Mouse (Mus musculus) heart, embryonic 12.5 days (tissue): ENCODE results near the gene Lzts2. TPM values are rescaled to one million over a fixed set of nuclear protein-coding genes. Genes with fewer than 3 reads are reported as not detected.

Experiments used
- ATAC-seq: fragments of 200-750 bp; cut with Nextera tagmentation; 2 replicates; pipeline ENCODE4 v1.8.0; 2017; ENCODE audit warnings: moderate TSS enrichment, moderate library complexity; ENCODE audit not compliant: insufficient number of reproducible peaks, low FRiP score
- H3K27ac ChIP-seq: fragments of 300-500 bp; sonication (generic); 2 replicates; pipeline ENCODE4 v1.5.1; 2016; ENCODE audit warnings: mild to moderate bottlenecking, moderate library complexity; ENCODE audit not compliant: poor library complexity, severe bottlenecking
- H3K27me3 ChIP-seq: fragments of 300-500 bp; sonication (generic); replicated peaks from 2 replicates; pipeline ENCODE4 v1.6.1; 2016; ENCODE audit warnings: mild to moderate bottlenecking, moderate library complexity
- H3K36me3 ChIP-seq: fragments of 300-500 bp; sonication (generic); 2 replicates; pipeline ENCODE4 v1.6.1; 2016; ENCODE audit warnings: mild to moderate bottlenecking, moderate library complexity
- H3K4me1 ChIP-seq: fragments of 300-500 bp; sonication (generic); replicated peaks from 2 replicates; pipeline ENCODE4 v1.6.1; 2016; ENCODE audit warnings: mild to moderate bottlenecking
- H3K4me2 ChIP-seq: fragments of 300-500 bp; sonication (generic); 2 replicates; pipeline ENCODE4 v1.6.1; 2016; ENCODE audit warnings: mild to moderate bottlenecking, moderate library complexity
- H3K4me3 ChIP-seq: fragments of 300-500 bp; sonication (generic); 2 replicates; pipeline ENCODE4 v1.5.1; 2016; ENCODE audit warnings: mild to moderate bottlenecking
- H3K9ac ChIP-seq: fragments of 300-500 bp; sonication (generic); 2 replicates; pipeline ENCODE4 v1.6.1; 2016; ENCODE audit warnings: mild to moderate bottlenecking, moderate library complexity
- H3K9me3 ChIP-seq: fragments of 300-500 bp; sonication (generic); replicated peaks from 2 replicates; pipeline ENCODE4 v1.6.1; 2016; ENCODE audit warnings: mild to moderate bottlenecking, moderate library complexity
- whole genome bisulfite sequencing: fragments of 180-500 bp; shearing (Covaris S2); methylation state at CpG from one replicate; pipeline ENCODE4 v1.1.7; 2016; 5-methylcytosine and 5-hydroxymethylcytosine counted together
- polyA plus RNA-seq: library from polyadenylated mRNA; unstranded; fragments of >200 nt; fragmentation: Nextera tagmentation; extraction: Ambion mirVana; gene quantifications from 2 replicates; pipeline ENCODE4 v1.2.1, GENCODE M21; 2016

The Lzts2 gene
- polyA plus RNA-seq, 1 experiment from 2014 or later, result 58.5 TPM

DNA sequence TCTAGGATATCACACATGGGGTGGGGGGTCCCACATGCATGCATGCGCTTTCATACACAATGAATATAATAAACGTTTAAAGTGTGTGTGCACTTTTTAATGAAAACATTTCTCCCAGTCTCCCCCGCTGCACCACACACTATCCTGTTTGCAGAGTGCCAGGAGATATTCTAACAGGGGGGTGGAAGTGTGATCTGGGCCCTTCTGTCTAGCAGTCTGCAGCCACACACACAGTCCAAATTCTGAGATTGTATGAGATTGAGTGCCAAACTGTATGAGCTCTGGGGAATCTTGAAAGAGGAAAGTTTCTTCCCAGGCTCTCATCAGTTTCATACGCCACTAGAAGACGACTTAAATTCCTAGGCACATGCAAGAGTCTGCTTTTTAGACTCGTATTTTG is 26.4 kb upstream of the Lzts2 start:
- H3K9me3 ChIP-seq, result no peaks in the 10 kb centered on the region
- peaks cover 23% of the 10 kb centered on the region for H3K4me1 ChIP-seq
- no peak for ATAC-seq
- H3K4me3 ChIP-seq, result no peak overlapping the region
- H3K36me3 ChIP-seq, result peaks cover 8% of the 10 kb centered on the region
- no peak overlapping the region for H3K4me2 ChIP-seq
- no peak overlapping the region for H3K9ac ChIP-seq
- no peak overlapping the region for H3K27ac ChIP-seq
- WGBS, result 72% methylated on average over 6 of the region's 6 CpGs
- H3K27me3 ChIP-seq, result peaks cover 10% of the 10 kb centered on the region; the same call in 1 of the 2 replicates

DNA sequence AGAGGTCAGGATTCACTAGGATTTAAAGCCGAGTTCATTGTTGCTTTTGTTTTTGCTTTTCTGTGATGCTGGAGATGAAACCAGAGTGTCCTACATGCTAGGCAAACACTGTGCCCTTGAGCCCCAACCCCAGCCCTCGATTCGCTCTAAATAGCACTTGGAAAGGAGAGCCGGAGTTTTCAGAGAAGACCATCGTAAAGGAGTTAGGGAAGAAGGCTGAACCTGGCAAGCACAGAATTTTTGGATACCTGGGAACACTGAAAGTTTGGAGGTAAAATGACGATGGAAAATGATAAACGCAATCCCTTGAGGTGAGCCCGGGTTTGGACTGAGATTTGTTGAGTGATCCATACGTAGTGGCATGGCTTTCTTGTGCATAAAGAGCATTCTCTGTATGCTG is 25.9 kb upstream of the Lzts2 start:
- Histone ChIP-seq H3K4me3 (peak overlapping the region; percentile 68), H3K9me3 (no peaks in the 10 kb centered on the region), H3K27me3 (peaks cover 10% of the 10 kb centered on the region; the same call in 1 of the 2 replicates), H3K36me3 (peaks cover 6% of the 10 kb centered on the region), H3K4me1 (peaks cover 23% of the 10 kb centered on the region), H3K9ac (no peak overlapping the region), H3K4me2 (peak overlapping the region; percentile 100), H3K27ac (no peak overlapping the region)
- WGBS, result 36% methylated on average over 9 of the region's 9 CpGs
- ATAC-seq, result no peak

DNA sequence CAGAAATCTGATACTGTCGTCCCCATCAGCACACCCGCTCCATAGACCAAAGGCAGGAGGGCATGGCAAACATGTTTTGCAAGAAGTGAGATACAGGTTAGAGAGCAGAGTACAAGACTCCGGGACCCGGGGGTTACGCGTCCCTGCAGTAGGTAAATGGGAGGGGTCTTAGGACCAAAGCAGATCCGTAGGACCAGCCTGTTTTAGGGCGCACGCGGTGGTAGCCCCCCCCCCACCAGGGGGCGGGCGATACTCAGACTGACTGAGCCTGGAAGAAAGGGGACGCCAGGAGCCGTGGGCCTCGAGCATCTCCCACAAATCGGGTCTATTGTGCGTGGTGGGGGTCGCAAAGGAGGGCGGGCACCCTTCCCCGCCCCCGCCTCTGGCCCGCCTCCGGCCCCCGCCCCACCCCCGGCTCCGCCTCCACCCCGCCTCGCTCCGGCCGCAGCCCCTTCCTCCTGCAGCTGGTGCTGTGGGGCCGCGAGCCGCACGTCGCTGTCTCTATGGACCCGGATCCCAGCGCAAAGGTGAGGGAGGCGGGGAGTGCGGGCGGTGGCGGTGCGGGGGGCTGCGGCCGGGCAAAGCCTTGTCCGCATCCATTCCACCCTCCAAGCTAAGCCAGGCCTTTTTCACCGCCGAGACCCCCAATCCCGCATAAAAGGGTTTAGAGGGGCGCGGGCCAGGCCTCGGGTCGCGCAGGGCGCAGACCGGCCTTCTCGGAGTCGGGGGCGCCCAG is 25.2 kb upstream of the Lzts2 start, which contains the start of gene Sema4g:
Gene Sema4g (plus strand): TSS at position 271 of the 736 bp plus-strand sequence.
- Histone ChIP-seq H3K4me3 (peak within 1 kb of the TSS; percentile 68), H3K4me1 (peaks cover 23% of the 10 kb centered on the region), H3K27ac (no peak within 1 kb of the TSS), H3K9ac (peak within 1 kb of the TSS; percentile 87), H3K9me3 (no peaks in the 10 kb centered on the region), H3K36me3 (0 out of 2 replicates have a peak, but pooled peaks cover 5% of the 10 kb centered on the region), H3K27me3 (peaks cover 10% of the 10 kb centered on the region; the same call in 1 of the 2 replicates), H3K4me2 (peak within 1 kb of the TSS; percentile 100)
- 1% methylated on average over 55 of the region's 58 CpGs for WGBS
- peak; percentile 49; the same call in 1 of the 2 replicates for ATAC-seq

DNA sequence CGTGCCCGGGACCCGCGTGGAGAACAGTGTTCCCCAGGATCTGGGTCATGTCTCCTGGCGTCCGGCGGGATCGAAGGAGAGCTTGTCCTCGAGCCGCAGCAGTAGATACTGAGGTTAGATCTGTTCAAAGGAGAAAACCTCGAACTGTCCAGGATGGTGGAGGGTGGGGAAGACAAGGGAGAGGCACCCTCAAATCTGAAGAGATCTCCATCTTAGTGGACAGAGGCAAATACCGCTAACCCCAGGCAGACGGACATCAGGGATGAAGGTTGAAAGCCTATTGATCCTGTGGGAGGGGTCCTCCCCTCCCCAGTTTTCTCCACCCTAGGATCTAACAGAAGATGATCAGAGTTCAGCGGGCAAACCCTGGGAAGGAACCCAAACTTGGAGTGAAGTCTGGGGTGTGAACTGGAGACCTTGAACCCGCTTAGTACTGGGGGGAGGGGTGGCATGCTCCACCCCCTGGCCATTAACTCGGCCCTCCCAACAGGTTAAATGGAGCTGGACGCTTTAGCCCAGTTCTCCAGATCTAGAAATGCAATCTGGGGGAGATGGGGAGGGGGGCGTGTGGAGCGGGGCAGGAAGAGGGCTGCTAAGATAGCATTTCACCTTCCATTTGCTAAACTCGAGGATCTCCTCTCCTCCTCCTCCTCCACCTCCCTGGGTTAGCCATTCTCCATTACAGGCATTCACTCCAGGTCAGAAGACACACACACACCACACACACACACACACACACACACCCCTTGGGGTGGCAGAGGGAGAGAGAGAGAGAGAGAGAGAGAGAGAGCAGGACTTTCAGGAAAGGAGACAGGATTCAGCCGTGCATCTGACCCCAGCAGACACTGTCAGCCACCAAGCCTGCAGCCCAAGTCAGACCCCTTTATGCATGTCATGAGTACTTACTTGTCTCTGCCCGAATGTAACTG is 24.4 kb upstream of the Lzts2 start:
- no peak overlapping the region for H3K27ac ChIP-seq
- H3K4me1 ChIP-seq, result peaks cover 23% of the 10 kb centered on the region
- peaks cover 10% of the 10 kb centered on the region; the same call in 1 of the 2 replicates for H3K27me3 ChIP-seq
- peak overlapping the region; percentile 87 for H3K9ac ChIP-seq
- WGBS, result 9% methylated on average over 22 of the region's 22 CpGs
- H3K9me3 ChIP-seq, result no peaks in the 10 kb centered on the region
- peak overlapping the region; percentile 68 for H3K4me3 ChIP-seq
- ATAC-seq, result no peak
- no peaks in the 10 kb centered on the region for H3K36me3 ChIP-seq
- peak overlapping the region; percentile 100 for H3K4me2 ChIP-seq

DNA sequence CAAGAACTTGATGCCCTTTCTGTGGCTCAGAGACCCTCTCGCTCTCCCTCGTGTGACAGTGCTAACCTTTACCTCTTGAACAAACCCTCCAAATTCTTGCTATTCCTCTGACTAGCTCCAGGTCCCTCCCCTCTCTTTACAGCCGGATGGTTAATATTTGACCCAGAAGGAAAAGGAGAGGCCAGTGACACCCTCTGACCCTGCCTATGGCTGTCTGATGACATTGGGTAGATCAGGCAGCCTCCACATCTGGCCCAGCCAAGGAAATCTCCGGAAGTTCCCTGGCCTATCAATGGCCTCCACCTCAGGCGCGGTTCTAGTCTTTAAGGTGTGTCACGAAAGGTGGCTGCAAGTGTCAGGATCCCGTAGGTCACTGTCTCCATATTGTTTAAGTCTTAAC is 23.2 kb upstream of the Lzts2 start:
- no peak for ATAC-seq
- Histone ChIP-seq H3K27me3 (peaks cover 10% of the 10 kb centered on the region; the same call in 1 of the 2 replicates), H3K36me3 (no peaks in the 10 kb centered on the region), H3K9ac (no peak overlapping the region), H3K4me3 (no peak overlapping the region), H3K4me2 (no peak overlapping the region), H3K27ac (no peak overlapping the region), H3K4me1 (peaks cover 17% of the 10 kb centered on the region), H3K9me3 (no peaks in the 10 kb centered on the region)
- WGBS, result 83% methylated on average over 8 of the region's 8 CpGs

DNA sequence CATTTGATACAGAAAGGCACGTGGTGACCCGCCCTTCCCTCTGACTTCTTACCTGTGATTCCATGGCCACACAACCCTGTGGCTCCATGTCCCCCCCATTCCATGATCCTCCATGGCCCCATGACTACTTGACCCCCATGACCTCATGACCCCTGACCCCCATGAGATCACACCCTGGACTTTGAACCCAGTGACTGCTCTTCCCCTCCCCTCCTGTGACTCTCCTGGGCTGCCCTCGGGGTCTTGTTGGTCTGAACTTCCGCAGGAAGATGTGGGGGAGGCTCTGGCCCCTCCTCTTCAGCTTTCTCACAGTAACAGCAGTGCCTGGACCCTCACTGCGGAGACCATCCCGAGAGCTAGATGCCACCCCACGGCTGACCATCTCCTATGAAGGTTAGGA is 22.0 kb upstream of the Lzts2 start:
- WGBS, result 40% methylated on average over 7 of the region's 7 CpGs
- no peak overlapping the region for H3K27ac ChIP-seq
- H3K9me3 ChIP-seq, result no peaks in the 10 kb centered on the region
- no peak overlapping the region for H3K4me2 ChIP-seq
- no peak for ATAC-seq
- no peak overlapping the region for H3K9ac ChIP-seq
- no peak overlapping the region for H3K4me3 ChIP-seq
- H3K4me1 ChIP-seq, result peaks cover 17% of the 10 kb centered on the region
- H3K27me3 ChIP-seq, result 0 out of 2 replicates have a peak, but pooled peaks cover 7% of the 10 kb centered on the region
- H3K36me3 ChIP-seq, result no peaks in the 10 kb centered on the region

DNA sequence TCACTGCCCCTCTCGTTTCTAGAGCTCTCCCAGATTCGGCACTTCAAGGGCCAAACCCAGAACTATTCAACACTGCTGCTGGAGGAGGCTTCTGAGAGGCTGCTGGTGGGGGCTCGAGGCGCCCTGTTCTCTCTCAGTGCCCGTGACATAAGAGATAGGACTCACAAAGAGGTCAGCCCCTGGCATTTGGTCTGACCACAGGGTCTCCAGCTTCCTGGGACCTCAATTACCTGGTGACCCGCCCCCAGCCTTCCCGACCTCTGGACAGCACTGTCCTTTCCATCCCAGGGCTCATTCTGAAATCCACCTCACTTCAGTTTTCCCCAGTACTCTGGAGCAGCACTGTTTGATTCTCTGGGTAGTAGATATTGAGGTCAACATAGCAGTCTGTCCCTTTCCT is 21.5 kb upstream of the Lzts2 start:
- H3K9ac ChIP-seq, result no peak overlapping the region
- 45% methylated on average over 7 of the region's 7 CpGs for WGBS

DNA sequence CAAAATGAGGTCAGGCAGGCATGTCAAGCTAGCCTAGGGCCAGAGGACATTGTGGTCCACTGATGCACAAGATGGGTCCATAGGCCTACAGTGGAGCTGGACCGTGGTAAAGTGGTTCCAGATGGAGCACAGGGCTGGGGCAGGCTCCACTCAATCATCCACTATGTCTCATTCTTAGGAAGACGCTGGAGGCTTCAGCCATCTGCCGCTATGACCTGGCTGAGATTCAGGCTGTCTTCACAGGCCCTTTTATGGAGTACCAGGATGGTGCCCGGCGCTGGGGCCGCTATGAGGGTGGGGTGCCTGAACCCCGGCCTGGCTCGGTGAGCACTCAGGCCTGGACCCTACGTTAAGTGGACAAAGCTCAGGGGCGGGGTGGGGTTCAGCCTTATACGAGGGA is 16.4 kb upstream of the Lzts2 start:
- Histone ChIP-seq H3K36me3 (peaks cover 10% of the 10 kb centered on the region), H3K27me3 (no peaks in the 10 kb centered on the region), H3K4me2 (no peak overlapping the region), H3K9me3 (no peaks in the 10 kb centered on the region), H3K4me3 (no peak overlapping the region), H3K4me1 (no peaks in the 10 kb centered on the region), H3K9ac (no peak overlapping the region), H3K27ac (no peak overlapping the region)
- no peak for ATAC-seq
- WGBS, result 81% methylated on average over 11 of the region's 11 CpGs

More for the DNA sequence above, 21.5 kb upstream of the Lzts2 start:
- no peak for ATAC-seq
- Histone ChIP-seq H3K4me2 (no peak overlapping the region), H3K27me3 (0 out of 2 replicates have a peak, but pooled peaks cover 4% of the 10 kb centered on the region), H3K9me3 (no peaks in the 10 kb centered on the region), H3K4me1 (peaks cover 17% of the 10 kb centered on the region), H3K4me3 (no peak overlapping the region), H3K27ac (no peak overlapping the region), H3K36me3 (no peaks in the 10 kb centered on the region)

DNA sequence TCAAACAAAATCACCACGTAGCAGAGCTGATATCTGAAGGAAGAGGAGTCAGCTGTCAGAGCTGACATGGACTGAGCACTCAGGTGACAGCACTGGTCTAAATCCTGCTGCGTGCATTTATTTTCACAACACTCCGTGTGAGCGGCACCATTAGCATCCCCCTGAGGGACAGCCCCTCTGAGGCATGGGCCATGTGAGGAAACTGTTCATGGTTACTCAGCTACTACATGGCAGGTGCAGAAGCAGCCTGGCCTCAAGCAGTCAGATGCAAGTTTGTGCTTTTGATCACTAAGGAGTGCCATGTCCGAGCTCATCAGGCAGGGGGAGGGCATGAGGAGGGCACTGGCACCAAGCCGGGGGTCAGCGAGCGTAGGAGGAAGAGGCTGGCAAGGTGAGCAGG is 14.6 kb upstream of the Lzts2 start:
- ATAC-seq, result no peak
- peaks cover 26% of the 10 kb centered on the region for H3K36me3 ChIP-seq
- WGBS, result 87% methylated on average over 8 of the region's 8 CpGs

DNA sequence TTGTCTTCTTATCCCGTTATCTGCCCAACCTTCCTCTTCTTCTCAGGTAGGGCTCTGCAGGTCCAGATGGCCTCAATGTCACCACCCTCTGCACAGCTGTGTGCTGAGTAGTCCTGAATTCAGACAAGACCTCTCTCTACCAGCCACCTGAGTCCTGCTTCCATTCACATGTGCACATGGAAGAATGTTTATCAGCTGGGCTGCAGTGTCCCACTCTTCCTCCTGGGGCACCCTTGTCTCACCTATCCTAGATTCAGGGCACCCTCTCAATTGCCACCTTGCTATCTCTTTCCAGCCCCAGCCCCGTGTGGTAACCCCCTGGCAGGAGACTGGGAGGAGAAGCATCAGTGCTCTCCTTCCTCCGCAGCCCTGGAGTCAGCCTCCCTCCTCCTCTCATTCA is 11.9 kb upstream of the Lzts2 start:
- Histone ChIP-seq H3K9ac (no peak overlapping the region), H3K9me3 (no peaks in the 10 kb centered on the region), H3K27me3 (no peaks in the 10 kb centered on the region), H3K4me2 (no peak overlapping the region), H3K4me1 (peaks cover 14% of the 10 kb centered on the region), H3K36me3 (peaks cover 27% of the 10 kb centered on the region), H3K27ac (no peak overlapping the region), H3K4me3 (no peak overlapping the region)
- WGBS, result 54% methylated on average over 3 of the region's 3 CpGs
- no peak for ATAC-seq

More for the DNA sequence above, 14.6 kb upstream of the Lzts2 start:
- Histone ChIP-seq H3K4me3 (no peak overlapping the region), H3K9me3 (no peaks in the 10 kb centered on the region), H3K27me3 (no peaks in the 10 kb centered on the region), H3K9ac (no peak overlapping the region), H3K4me2 (no peak overlapping the region), H3K4me1 (no peaks in the 10 kb centered on the region), H3K27ac (no peak overlapping the region)
